Mouse (Mus musculus) adrenal gland, adult (tissue): ENCODE measurements around the gene Slc44a4.
A peak's percentile ranks its signal among the peaks of the same experiment; 100 is the strongest.
"Not testable (repeated sequence)": the region's sequence is repeated elsewhere in the genome, so short reads cannot be mapped to it uniquely, and the experiment has no call there.

Experiments
- DNase-seq, 2 experiments: peaks; one replicate each; pipeline ENCODE4 v3.0.0; 2022 to 2023; ENCODE audit warnings: low spot score in 1 of 2; ENCODE audit not compliant: inconsistent age in 2 of 2

The Slc44a4 gene

DNA sequence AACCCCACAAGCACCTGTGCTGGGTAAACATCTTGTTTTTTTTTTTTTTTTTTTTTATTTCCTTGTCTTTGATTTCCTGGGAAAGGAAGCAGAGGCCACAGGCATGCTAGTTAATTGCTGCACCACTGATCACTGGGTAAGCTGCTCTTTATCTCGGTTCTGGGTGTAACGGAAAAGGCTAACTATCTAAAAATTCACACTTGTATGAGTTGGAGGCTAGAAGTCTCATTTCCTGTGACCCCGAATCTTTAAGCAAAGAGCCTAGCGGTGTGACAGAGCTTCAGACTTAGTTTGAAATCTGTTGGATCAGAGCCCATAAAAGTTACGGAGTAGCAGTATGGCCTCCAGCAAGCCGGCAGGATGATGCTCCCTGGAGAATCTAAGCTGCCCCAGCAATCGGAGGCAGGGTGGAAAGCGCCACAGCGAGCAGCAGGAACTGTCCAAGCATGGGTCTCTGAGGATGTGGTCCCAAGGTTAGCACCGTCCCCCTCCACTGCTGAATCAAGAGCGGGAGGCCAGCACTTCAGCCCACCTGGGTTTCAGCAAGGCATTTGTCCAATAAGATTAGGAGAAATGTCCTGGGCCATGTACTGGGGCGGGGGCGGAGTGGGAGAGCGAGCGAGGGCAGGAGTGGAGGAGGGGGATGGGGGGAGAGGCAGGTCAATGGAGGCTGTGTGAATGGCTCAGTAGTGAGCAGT lies 27.2 kb downstream of the Slc44a4 start:
- DNase-seq = peak in 1 of 2 experiments; percentile 70

DNA sequence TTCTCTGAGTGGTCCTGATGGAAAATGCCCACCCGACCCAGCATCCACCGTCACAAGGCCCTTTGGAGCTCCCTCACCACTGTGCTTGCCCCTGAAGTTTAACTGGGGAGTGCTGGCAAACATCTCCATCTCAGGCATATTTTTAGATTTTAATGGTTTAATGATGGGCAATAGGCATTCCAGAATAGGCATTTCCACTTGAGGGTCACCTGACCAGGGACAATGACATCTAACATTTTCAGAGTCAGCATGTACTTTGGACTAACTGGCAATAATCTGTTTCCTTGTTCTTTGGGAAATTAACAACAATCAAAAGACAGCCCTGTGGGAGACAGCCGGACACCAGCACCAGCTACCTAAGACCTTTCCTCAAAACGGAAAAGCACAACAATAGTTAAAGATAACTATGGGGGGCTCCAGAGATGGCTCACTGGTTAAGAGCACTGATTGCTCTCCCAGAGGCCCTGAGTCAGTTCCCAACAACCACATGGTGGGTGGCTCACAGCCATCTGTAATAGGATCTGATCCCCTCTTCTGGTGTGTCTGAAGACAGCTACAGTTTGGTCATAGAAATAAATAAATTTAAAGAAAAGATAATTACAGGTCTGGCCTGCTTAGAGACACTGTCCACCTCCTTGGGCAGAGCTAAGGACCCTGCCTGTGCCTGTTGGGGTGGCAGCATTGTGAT lies 29.0 kb downstream of the Slc44a4 start:
- DNase-seq = no peak

DNA sequence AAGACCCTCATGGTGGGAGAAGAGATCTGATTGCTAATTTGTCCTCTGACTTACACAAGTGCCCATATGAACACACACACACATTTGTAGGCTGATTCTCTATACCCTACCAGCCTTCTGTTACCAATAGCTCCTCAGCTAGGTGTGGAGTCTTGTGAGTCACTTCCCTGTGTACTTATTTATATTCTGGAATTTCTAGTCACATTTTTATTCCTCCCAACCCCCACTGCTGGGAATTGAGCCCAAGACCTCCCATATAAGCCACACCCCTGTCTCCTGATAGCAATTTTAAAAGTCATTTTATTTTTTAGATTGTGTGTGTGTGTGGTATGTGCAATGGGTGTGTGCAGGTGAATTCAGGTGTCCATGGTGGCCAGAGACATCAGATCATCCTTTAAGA lies 30.1 kb downstream of the Slc44a4 start:
- DNase-seq = no peak

DNA sequence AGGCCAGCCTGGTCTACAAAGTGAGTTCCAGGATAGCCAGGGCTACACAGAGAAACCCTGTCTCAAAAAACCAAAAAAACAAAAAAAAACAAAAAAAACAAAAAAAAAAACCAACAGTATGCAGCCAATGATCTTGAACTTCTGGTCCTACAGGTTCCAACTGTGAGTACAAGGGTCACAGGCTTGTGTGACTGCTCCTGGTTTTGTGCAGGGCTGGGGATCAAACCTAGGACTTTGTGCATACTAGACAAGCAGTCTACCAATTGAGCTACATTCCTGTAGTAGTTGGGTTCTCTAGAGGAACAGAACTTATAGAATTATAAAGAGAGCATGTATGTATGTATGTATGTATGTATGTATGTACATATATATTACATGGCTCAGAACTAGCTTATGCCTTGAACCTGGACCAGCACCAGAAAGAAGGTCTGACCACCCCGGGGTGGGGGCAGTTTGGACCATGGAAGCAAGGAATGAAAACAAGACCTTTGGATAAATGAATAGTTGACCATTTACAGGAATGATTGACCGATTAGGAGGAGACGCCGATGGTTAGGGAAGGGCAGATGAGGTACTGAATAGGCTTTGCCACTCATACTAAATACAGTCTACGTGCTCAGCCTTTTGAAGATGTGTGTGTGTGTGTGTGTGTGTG lies 32.3 kb downstream of the Slc44a4 start:
- no peak for DNase-seq

DNA sequence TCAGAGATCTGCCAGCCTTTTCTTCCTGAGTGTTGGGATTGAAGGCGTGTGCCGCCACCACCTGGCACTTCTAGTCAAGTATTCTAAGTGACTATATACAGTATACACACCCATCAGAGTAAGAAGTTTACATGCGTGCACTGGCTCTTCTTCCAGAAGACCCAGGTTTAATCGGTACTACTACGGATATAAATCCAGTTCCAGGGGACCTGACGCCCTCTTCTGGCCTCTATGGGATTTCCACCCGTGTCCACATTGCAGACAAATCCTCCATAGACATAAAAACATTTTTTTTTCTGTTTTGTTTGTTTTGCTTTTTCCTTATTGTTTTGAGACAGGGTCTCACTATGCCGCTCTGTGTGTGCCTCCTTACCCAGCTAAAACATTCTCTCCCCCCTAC lies 33.3 kb downstream of the Slc44a4 start:
- peak in 1 of 2 experiments; percentile 68 for DNase-seq

DNA sequence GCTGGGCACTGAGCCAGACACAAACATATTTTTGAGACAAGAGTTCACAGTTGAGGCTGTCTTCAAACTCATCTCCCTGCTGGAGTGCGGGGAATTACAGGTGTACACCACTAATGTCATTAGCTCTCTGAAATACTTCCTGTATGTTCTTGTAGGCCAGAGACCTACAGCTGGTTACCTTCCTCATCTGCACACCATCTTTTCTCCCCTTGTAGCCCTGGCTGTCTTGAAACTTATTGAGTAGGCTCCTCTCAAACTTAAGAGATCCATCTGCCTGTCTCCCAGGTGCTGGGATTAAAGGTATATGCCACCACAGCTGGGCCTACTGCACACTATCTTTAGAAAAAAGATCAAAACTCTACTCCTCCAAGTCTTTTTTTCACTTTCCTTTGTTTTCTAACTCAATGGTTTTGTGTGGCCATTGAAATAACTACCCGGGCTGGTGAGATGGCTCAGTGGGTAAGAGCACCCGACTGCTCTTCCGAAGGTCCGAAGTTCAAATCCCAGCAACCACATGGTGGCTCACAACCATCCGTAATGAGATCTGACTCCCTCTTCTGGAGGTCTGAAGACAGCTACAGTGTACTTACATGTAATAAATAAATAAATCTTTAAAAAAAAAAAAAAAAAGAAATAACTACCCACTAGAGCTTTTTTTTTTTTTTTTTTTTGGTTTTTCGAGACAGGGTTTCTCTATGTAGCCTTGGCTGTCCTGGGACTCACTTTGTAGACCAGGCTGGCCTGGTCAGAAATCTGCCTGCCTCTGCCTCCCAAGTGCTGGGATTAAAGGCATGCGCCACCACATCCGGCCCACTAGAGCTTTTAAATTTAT lies 34.7 kb downstream of the Slc44a4 start:
- DNase-seq = not testable (repeated sequence)

DNA sequence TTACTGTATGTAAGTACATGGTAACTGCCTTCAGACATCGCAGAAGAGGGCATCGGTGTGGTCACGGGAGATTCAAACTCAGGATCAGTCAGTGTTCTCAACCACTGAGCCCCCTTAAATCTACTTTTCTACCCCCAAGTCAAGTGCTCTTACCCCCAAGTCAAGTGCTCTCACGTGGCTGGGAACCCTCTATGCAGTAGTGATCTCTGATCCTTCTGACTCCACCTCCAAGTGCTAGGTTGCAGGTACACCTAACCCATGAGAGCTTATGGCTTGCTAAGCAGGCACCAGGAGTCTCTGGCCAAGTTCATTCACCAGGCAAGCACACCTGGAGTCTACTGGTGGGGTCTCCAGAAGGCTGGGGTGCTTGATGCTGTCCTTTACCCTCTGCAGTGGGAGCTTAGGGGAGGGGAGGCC lies 35.3 kb downstream of the Slc44a4 start:
- no peak for DNase-seq

DNA sequence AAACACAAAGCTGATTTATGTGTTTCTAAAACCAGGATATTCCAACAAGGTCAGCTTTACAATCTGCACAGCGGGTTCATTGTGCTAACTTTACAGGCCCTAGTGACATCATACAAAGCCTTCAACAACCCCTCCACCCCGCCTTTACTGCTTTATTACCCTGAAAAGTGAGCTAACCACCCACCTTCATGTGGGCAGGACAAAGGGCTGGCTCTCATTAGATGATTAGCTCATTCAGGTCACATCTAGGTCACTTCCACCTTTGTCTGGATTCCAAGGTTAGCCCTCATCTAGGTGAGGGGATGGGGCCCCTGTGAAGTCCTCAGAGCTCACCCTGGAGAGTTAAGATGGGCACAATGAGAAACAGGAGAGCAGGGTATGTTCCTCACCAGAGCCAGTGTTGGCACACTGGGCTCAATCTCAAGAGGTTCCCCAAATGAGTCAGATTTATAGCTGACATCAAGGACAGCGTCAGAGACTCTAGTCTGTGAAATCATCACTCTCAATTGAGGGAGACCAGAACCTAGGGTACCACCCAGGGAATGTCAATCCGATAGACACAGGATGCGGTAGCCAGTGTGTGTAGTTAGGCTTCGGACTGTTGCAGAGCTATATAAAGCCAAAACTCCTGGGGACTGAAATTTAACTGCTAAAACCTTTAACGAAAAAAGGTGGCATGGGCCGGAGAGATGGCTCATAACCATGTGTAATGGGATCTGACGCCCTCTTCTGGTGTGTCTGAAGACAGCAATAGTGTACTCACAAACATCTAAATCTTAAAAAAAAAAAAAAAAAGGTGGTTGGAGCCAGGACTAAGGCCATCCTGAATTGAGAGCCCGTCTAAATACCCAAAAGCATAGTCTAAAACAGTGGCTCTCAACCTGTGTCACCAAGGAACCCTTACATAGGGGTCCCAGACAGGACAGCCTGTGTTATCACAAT lies 36.5 kb downstream of the Slc44a4 start:
- DNase-seq = peak; percentile 53 to 76

DNA sequence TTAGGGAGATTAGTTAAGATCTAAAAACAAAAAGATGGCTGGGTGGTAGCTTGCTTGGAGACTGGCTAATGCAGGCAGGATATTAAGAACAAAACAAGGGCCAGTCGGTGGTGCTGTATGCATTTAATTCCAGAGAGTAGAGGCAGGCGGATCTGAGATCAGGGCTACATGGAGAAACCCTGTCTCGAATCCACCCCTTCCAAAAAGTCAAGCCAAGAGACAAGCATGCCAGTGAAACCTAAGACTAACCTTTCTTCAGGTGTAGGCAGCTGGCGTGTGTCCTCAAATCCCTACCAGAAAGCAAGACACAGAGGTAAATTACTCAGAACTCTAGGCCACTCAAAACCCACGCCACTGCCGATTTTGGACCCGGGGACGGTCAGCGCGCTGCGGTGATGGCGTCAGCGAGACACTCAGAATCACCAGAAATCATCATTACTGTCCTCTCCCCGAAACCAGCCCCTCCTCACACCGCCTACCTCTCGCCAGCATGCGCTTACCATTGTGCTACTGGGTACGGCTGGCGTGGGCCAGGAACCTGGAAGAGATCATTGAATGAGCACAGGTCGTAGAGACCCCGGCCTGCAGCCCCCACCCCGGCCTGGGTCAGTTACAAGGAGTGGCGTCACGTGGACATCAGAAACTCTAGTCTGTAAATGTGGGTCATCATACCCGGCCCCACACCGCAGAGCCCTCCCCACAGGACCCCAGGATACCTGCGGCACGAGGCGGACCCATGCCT lies 37.5 kb downstream of the Slc44a4 start:
- DNase-seq = no peak

DNA sequence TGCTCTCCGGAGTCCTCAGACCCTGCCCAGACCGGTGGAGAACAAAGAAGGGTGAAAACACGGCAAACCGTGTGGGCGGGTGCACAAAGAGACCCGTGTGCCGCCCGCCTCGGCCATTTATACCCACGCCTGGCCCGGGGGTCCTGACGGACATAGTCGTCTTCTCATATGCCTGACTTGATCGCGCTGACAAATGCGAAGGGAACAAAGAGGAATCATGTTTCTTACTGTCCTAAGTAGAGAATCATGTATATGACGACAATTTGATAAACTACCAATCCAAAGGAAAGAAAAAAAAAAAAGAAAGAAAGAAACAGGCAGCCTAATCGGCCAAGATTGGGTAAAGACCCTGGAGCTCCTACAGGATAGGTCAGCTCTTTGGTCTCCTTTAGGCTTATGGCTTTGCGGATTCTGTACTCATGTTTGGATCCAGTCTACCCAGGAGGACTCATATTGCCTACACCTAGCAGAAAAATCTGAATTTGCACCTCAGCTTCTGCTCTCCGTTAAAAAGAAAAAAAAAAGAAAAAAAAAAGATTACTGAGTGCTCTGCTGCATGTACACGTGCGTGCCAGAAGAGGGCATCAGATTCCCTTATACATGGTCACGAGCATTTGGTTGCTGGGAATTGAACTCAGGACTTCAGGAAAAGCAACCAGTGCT lies 38.2 kb downstream of the Slc44a4 start:
- DNase-seq = peak; percentile 81 to 94

DNA sequence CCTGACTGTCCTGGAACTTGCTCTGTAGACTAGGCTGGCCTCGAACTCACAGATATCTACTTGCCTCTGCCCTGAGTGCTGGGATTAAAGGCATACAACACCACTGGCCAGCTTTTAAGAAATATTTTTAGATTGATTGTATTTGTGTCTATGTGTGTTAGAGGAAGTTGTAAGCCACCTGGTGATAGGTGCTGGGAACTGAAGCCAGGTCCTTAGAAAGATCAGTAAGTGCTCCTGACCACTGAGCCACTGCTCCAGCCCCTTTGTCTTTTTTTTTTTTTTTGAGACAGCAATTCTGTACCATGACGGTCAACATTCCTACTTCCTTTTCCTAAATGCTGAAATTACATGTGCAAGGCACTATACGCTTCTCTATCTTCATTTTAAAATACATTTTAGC lies 39.0 kb downstream of the Slc44a4 start:
- DNase-seq = no peak

DNA sequence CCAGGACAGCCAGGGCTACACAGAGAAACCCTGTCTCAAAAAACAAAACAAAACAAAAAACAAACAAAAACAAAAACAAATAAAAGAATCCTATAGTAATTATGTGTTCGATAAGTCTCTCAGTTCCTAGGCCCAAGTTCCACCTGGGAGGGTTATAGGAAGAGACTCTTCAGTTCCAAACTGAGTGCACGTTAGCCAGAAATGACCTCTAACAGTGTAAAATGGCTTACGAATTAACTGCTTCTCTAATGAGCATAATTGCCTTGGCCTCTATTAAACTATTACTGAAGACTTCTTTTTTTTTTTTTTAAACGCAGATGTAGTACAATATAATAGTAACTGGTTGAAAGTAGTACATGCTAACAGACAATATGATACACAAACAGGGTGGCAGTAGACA lies 39.6 kb downstream of the Slc44a4 start:
- DNase-seq = no peak

DNA sequence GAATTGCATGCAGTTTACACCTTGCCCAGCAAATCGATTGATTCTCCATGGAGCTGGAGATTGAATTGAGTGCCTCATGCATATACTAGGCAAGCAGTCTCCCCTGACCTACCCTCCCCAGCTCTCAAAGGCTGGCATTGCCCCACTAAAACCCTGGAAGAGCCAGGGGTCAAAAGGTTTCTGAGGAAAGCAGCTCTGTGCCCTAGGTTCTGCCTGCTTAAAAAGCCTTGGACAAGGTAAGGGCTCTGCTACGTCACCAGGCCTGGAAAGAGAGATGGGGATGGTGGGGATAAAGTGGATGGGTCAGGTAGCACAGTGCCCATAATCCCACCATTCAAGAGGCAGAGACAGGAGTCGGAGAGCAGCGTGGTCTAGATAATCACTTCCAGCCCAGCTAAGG lies 40.6 kb downstream of the Slc44a4 start:
- peak in 1 of 2 experiments; percentile 25 for DNase-seq

DNA sequence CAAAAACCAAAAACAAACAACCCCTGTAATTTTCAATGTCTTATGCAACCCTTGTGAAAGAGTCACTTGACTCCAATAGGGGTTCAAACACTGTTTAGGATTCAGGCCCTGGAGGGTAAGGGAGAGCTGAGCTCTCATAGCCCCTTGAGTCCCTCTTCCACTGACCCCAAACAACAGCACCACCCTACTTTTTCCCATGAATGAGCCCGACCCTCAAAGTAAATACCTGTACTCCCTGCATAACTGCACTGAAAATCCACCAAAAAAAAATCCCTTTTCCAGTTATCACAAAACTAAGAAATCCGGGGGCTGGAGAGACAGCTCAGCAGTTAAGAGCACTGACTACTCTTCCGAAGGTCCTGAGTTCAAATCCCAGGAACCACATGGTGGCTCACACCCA lies 41.6 kb downstream of the Slc44a4 start:
- DNase-seq = peak in 1 of 2 experiments; percentile 27

DNA sequence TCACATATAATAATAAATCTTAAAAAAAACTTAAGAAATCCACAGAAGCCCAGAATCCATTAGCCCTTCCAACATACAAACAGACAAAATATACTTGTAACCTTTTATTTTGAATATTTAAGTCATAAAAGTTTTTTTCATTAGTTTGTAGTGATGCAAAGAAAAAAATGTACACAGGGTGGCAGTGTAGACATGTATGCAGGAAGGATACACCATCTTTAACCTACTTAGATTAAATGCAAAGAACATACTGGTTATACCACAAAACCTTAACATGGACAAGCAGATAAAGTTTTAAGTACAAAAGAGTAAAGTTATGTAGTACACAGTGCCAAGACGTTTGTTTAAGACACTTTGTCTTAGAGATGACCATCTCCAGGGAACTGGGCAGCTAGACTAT lies 42.1 kb downstream of the Slc44a4 start:
- peak in 1 of 2 experiments; percentile 55 for DNase-seq

DNA sequence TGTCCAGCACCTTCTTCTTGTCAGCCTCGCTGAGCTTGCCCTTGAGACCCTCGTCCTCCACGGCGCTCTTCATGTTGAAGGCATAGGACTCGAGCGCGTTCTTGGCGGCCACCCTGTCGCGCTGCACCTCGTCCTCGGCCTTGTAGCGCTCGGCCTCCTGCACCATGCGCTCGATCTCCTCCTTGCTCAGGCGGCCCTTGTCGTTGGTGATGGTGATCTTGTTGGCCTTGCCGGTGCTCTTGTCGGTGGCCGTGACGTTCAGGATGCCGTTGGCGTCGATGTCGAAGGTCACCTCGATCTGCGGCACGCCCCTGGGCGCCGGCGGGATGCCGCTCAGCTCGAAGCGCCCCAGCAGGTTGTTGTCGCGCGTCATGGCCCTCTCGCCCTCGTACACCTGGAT lies 43.0 kb downstream of the Slc44a4 start:
- DNase-seq = not testable (repeated sequence)

DNA sequence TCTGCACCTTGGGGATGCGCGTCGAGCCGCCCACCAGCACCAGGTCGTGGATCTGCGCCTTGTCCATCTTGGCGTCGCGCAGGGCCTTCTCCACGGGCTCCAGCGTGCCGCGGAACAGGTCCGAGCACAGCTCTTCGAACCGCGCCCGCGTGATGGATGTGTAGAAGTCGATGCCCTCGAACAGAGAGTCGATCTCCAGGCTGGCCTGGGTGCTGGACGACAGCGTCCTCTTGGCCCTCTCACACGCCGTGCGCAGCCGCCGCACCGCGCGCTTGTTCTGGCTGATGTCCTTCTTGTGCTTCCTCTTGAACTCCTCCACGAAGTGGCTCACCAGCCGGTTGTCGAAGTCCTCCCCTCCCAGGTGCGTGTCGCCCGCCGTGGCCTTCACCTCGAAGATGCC lies 43.7 kb downstream of the Slc44a4 start:
- DNase-seq = peak in 1 of 2 experiments; percentile 56

DNA sequence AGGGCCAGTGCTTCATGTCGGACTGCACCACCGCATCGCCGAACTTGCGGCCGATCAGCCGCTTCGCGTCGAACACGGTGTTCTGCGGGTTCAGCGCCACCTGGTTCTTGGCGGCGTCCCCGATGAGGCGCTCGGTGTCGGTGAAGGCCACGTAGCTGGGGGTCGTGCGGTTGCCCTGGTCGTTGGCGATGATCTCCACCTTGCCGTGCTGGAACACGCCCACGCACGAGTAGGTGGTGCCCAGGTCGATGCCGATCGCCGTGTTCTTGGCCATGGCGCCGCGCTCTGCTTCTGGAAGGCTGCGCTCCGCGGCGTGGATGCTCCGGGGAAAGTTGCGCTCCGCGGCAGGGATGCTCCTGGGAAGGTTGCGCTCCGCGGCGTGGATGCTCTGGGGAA lies 44.5 kb downstream of the Slc44a4 start:
- not testable (repeated sequence) for DNase-seq
